Mouse (Mus musculus) olfactory bulb, adult 2 months (tissue): ENCODE measurements around the gene Uhrf1. TPM values are rescaled to one million over a fixed set of nuclear protein-coding genes. Genes with fewer than 3 reads are reported as not detected.
A peak's percentile ranks its signal among the peaks of the same experiment; 100 is the strongest.

ENCODE experiments used
- H3K27ac ChIP-seq: fragments of 200-500 bp; 2 replicates; pipeline ENCODE4 v1.5.1; 2012; ENCODE audit warnings: low read depth, low read length; ENCODE audit not compliant: insufficient read depth
- H3K4me1 ChIP-seq: fragments of 200-500 bp; 2 replicates; pipeline ENCODE4 v1.6.1; 2012; ENCODE audit warnings: low read length; ENCODE audit not compliant: control insufficient read depth, insufficient read depth
- H3K4me3 ChIP-seq: fragments of 200-500 bp; 2 replicates; pipeline ENCODE4 v1.5.1; 2012; ENCODE audit warnings: mild to moderate bottlenecking, low read depth, low read length, moderate library complexity; ENCODE audit not compliant: insufficient read depth
- CTCF ChIP-seq: fragments of 200-500 bp; IDR thresholded peaks from 2 replicates; pipeline ENCODE4 v1.5.1; 2012; ENCODE audit warnings: low read depth, mild to moderate bottlenecking, low read length, moderate library complexity; ENCODE audit not compliant: insufficient read depth
- POLR2A ChIP-seq: fragments of 200-500 bp; IDR thresholded peaks from 2 replicates; pipeline ENCODE4 v1.6.1; 2012; ENCODE audit warnings: mild to moderate bottlenecking, low read depth, low read length, moderate library complexity; ENCODE audit not compliant: insufficient read depth
- WGBS: fragments of 180-500 bp; shearing (Covaris S2); methylation state at CpG from one replicate; pipeline ENCODE4 v1.1.7; 2018; 5-methylcytosine and 5-hydroxymethylcytosine counted together
- polyA plus RNA-seq: library from polyadenylated mRNA; stranded (reverse); fragments of >200 nt; gene quantifications from 2 replicates; pipeline ENCODE4 v1.2.4, GENCODE M21; 2012; ENCODE audit warnings: low replicate concordance; ENCODE audit not compliant: missing spikeins, insufficient read depth, insufficient read length

The Uhrf1 gene
- polyA plus RNA-seq, 1 experiment = not detected

DNA sequence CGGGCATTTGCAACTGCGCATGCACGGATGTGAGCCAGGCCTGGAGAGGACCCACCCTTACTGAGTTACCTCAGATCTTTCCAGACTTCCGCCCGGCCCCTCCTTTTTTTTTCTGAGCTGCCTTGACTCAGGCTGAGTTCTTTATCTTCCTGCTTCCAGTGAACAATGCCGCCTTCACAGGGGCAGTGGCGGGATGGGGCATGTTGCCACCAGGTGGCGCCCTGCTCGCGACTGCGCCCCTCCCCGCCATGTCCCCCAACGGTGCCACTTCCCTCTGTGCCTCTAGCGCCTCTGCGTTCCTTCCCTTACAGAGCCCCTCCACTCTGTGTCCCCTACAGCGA lies 12.0 kb upstream of the Uhrf1 start:
- Histone ChIP-seq H3K27ac (peak overlapping the region; percentile 16; the same call in 1 of the 2 replicates), H3K4me3 (peak overlapping the region; percentile 31), H3K4me1 (peaks cover 15% of the 10 kb centered on the region)
- TF ChIP-seq CTCF = peak; percentile 85
- TF ChIP-seq POLR2A = no peak
- WGBS = 4% methylated on average over 15 of the region's 16 CpGs

DNA sequence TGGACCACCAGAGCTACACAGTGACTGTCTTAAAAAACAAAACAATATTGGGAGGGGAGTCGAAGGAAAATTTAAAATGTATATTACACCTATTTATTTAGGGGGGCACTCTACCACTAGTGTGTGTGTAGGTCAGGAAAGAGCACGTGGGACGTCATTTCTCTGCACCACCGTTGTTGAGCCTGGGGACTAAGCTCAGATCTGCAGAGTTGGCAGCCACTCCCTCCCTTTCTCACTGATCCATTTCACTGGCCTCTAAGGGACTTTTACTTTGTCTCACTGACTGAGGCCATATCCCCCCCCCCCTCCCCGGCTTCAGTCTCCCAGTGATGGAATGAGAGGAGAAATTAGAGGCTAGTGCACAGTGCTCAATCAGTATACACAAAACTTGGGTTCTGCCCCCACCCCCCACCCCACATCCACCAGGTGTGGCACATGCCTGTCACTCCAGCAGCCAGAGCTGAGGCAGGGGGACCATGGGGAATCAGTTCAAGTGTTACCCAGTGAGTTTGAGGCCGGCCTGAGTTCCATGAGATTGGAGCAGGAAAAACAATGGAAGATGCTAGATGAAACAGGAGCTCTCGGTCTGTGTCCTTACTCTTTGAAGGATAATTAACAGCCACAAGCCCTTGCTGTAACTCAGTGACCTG lies 11.2 kb upstream of the Uhrf1 start:
- H3K4me1 ChIP-seq = peaks cover 15% of the 10 kb centered on the region
- H3K4me3 ChIP-seq = no peak overlapping the region
- TF ChIP-seq POLR2A = no peak
- TF ChIP-seq CTCF = no peak
- 74% methylated on average over 7 of the region's 7 CpGs for WGBS
- no peak overlapping the region for H3K27ac ChIP-seq

DNA sequence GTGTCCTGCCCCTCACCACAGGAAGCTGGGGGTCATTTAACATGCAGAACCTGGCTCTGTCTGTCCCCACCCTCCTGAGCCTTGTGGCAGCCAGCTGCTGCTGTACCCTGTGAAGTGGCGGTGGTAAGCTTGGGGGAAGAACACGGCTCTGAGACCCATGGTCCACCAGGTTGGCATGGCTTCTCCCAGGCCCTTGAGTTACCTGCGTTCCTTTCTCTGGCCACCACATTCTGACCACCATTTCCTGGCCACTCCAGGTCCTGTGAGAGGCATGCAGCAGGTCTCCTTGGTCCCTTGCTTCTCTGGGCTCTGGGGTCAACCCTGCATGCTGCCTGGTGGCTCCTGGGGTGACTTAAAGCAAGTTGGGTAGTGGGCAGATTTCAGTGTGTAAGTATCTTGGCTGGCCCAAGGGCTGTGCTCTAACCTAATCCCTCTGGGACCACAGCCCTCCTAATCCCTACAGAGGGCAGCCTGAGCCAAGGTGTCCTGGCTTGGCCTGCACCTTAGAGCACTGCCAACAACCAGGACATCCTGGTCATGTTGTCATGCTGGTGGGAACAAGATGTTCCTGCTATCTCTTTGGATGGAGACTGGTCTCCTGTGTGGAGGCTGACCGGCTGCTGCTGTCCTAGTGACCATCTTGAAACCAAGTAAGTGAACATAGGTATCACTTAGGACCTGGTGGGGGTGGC lies 10.4 kb upstream of the Uhrf1 start, which contains the start of gene Plin3:
TSS of gene Plin3 (minus strand) at position 343 of the 692 bp plus-strand sequence.
- Histone ChIP-seq H3K4me3 (no peak within 1 kb of the TSS), H3K4me1 (peaks cover 15% of the 10 kb centered on the region), H3K27ac (no peak within 1 kb of the TSS)
- WGBS = 88% methylated on average over 4 of the region's 4 CpGs
- no peak for TF ChIP-seq CTCF
- TF ChIP-seq POLR2A = no peak

GRCm38 (mm10) chr17:56293291-56293690 lies 9.8 kb upstream of the Uhrf1 start:
- no peak for TF ChIP-seq CTCF
- TF ChIP-seq POLR2A = no peak
- 92% methylated on average over 1 of the region's 1 CpGs for WGBS
- H3K27ac ChIP-seq = no peak overlapping the region

DNA sequence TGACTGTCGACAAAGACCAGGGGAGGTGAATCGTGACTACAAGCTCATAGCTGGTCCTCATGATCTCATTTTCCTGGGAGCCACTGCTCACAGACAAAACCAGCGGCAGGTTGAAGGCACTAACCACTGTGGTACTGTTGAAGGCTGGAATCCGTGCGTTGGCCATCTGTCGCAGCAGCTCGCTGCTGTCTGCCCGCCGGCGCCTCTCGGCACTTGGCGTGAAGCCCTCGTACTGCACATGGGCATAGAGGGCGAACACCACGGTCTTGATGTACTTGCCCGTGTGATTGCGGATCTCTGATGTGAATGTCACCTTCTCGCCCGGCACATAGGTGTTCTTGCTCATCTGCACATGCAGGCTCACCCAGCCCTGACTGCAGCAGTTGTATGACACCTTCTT lies 8.9 kb upstream of the Uhrf1 start:
- Histone ChIP-seq H3K4me3 (no peak overlapping the region), H3K27ac (no peak overlapping the region), H3K4me1 (peaks cover 14% of the 10 kb centered on the region)
- 86% methylated on average over 19 of the region's 19 CpGs for WGBS
- no peak for TF ChIP-seq POLR2A
- no peak for TF ChIP-seq CTCF

More at GRCm38 (mm10) chr17:56293291-56293690, 9.8 kb upstream of the Uhrf1 start:
- Histone ChIP-seq H3K4me1 (peaks cover 15% of the 10 kb centered on the region), H3K4me3 (no peak overlapping the region)

- Histone ChIP-seq H3K27ac (no peak overlapping the region), H3K4me1 (peaks cover 3% of the 10 kb centered on the region), H3K4me3 (no peak overlapping the region)
- 76% methylated on average over 1 of the region's 1 CpGs for WGBS
- no peak for TF ChIP-seq CTCF
These were observed 6.9 kb upstream of the Uhrf1 start for GRCm38 (mm10) chr17:56296201-56296600.

DNA sequence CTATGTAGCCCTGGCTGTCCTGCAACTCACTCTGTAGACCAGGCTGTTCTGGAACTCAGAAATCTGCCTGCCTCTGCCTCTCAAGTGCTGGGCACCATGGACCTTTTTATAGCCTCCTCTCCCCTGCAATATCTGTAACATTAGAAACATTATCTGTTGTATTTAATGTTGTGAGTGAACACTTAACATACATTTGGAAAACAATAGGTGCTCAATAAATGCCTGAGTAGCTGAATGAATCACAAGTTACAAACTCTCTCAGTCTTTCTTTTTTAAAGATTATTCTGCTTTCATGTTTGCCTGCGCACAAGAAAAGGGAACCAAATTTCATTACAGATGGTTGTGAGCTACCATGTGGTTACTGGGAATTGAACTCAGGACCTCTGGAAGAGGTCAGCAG lies 4.9 kb upstream of the Uhrf1 start:
- H3K27ac ChIP-seq = no peak overlapping the region
- peaks cover 3% of the 10 kb centered on the region for H3K4me1 ChIP-seq
- no peak for TF ChIP-seq POLR2A
- no peak for TF ChIP-seq CTCF
- 97% methylated on average over 1 of the region's 1 CpGs for WGBS
- no peak overlapping the region for H3K4me3 ChIP-seq

- Histone ChIP-seq H3K27ac (no peak within 1 kb of the TSS), H3K4me1 (peaks cover 9% of the 10 kb centered on the region), H3K4me3 (no peak within 1 kb of the TSS)
- TF ChIP-seq CTCF = no peak
- WGBS = 93% methylated on average over 9 of the region's 9 CpGs
These were observed 2.9 kb upstream of the Uhrf1 start, which contains the start of gene Arrdc5 for GRCm38 (mm10) chr17:56300186-56300585. TSS of gene Arrdc5 (minus strand) at chr17:56300286.

DNA sequence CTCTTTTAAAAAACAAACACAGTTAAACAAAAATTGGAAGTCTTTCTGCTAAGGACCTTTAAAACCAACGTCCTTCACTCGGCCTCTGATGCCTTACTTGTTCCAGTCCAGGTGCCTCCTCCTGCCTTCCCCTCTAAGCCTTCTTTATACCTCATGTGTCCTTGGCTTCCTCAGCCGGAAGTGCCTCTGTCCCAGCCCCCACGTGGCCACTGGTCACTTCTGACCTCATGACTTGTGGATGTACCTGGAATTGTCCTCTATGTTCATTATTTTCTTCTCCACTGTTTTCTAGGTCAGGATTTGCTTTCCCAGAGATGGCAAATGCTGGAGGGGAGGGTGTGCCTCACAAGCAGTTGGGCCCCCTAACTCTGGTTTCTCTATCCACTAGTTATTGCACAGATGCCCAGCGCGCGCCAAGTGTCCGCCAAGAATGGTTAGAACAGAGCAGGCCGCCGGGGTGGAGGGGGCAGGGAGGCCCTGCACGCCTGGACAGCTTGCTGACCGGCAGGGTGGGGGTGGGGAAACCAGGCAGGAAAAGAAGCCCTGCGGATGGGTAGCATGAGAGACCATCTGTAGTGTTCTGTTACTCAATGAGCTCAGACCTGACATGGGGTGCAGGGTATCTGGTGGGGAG lies 641 bp upstream of the Uhrf1 start:
- WGBS = 24% methylated on average over 13 of the region's 13 CpGs

More for the DNA sequence above, 641 bp upstream of the Uhrf1 start:
- peaks cover 9% of the 10 kb centered on the region for H3K4me1 ChIP-seq
- TF ChIP-seq CTCF = no peak
- TF ChIP-seq POLR2A = no peak
- no peak overlapping the region for H3K27ac ChIP-seq
- H3K4me3 ChIP-seq = no peak overlapping the region
